Mouse (Mus musculus) inflammation-experienced regulatory T-cells (primary cell): Measurements from ENCODE around the gene Rrad. TPM values are rescaled to one million over a fixed set of nuclear protein-coding genes. Genes with fewer than 3 reads are reported as not detected.

Source experiments
- polyA plus RNA-seq, 2 experiments: library from polyadenylated mRNA; unstranded; fragments of 100-300 nt; shearing (Covaris generic); gene quantifications; one replicate each; pipeline ENCODE4 v1.2.1; 2017

Gene Rrad
- 10 to 100 TPM; 51.9 to 63.5 TPM for polyA plus RNA-seq

GRCm38 (mm10) chr8:104630981-104631663 is at the start of gene Rrad:
Gene Rrad (minus strand): TSS chr8:104631327.

DNA sequence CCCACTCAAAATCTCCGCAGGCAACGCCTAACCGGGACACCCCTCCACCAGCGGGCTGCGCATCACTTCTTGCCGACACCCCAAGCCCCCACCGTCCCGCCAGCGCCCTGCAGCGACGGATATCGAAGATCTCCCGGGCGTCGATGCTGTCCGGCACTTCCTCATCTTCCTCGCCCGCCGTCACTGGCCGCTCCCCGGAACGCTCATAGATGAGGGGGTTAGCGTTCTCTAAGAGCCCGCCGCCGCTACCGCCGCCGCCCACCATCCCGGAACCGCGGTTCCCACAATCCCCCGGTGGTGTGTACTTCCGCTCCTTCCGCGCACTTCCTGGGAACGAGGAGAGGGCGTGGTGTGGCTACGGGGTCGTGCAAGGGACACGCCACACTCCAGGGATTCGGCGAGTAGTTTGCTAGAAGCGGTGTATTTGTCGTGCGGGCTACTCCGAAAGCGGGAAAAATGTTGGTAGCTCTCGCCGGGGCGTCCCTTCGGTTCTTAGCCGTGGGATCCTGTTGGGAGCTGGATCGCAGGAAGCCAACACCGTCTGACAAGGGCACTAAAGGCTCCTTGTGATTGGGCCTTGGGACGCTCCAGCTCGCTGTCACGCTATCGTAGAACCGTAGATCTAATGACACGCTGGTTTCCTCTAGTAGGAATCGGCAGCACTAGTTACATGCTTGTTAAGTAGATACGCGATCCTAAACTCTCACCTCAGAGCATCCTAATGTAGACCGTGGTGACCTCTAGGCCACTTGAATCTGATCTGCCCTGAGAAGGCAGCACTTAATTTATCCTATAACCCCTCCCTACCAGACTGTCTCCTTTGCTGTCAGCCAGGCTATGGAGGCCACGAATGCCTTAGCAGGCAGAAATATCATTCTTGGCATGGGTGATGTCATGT is 10.5 kb upstream of the Rrad start, which contains the start of gene Ciao2b:
Gene Ciao2b (minus strand): TSS at position 540 of the 898 bp plus-strand sequence.

GRCm38 (mm10) chr8:104624161-104624560 is 7.0 kb downstream of the Rrad start, which contains the start of gene Cdh16:
Gene Cdh16 (minus strand): TSS chr8:104624396.

GRCm38 (mm10) chr8:104591133-104591834 is 39.8 kb downstream of the Rrad start, which contains the start of gene Pdp2:
Gene Pdp2 (plus strand): TSS chr8:104591451.

Other genes with a start within 250 kb of the Rrad start
- gene Cmtm4, start 235.5 kb downstream of the Rrad start, polyA plus RNA-seq = under 1 TPM; 0.31 to 0.66 TPM
- 10 to 100 TPM; 34.4 to 35.5 TPM for gene Dync1li2, start 188.3 kb downstream of the Rrad start, polyA plus RNA-seq
- under 1 TPM; 0.13 to 0.47 TPM for gene Terb1, start 121.4 kb downstream of the Rrad start, polyA plus RNA-seq
- 100 to 1,000 TPM in 1 of 2 experiments, 10 to 100 TPM in 1; 84.9 to 115 TPM for gene Nae1, start 96.7 kb downstream of the Rrad start, polyA plus RNA-seq
- 1 to 10 TPM; 1.2 to 3.4 TPM for gene Car7, start 96.6 kb downstream of the Rrad start, polyA plus RNA-seq
- 1 to 10 TPM; 5.2 to 8.9 TPM for gene Pdp2, start 39.9 kb downstream of the Rrad start, polyA plus RNA-seq
- 1 to 10 TPM in 1 of 2 experiments, not detected in 1; 2.2 TPM for gene Cdh16, start 6.9 kb downstream of the Rrad start, polyA plus RNA-seq
- gene Ciao2b, start 10.6 kb upstream of the Rrad start, polyA plus RNA-seq = 100 to 1,000 TPM; 106 to 126 TPM
- under 1 TPM; 0.59 to 0.65 TPM for gene Ces2a, start 102.7 kb upstream of the Rrad start, polyA plus RNA-seq
- gene Ces2b, start 200.2 kb upstream of the Rrad start, polyA plus RNA-seq = not detected
- 10 to 100 TPM; 14.5 to 37.2 TPM for gene Ces2c, start 215.7 kb upstream of the Rrad start, polyA plus RNA-seq